ENCODE assay signal across 19 mouse cellular contexts in genomic region chr11:57684891-57685290, GRCm38 (mm10). TPM values are rescaled to one million over a fixed set of nuclear protein-coding genes. Genes with fewer than 3 reads are reported as not detected.
DNase-seq lines count a peak whose midpoint lies in the region; ATAC-seq and TF ChIP-seq lines count a peak whose summit lies in the region.
"Had no signal": no experiment of that assay in that cellular context is flagged by ENCODE, and none has a peak within 500 bp of the region (broad histone marks: within the 10 kb centered on the region; RNA-seq: fewer than 3 reads in every experiment).

No protein-coding gene starts in this region.

- WGBS in midbrain, embryonic 13.5 days, result 34% methylated on average over 5 of the region's 5 CpGs
- 34% methylated on average over 5 of the region's 5 CpGs for WGBS in midbrain, embryonic 11.5 days

- no peak overlapping the region for H3K4me2 ChIP-seq in midbrain, embryonic 13.5 days (replicated peaks)
- H3K4me2 ChIP-seq in midbrain, embryonic 11.5 days, result no peak overlapping the region
- H3K4me2 ChIP-seq: embryonic facial prominence, embryonic 12.5 days; liver, embryonic 11.5 days had no signal

- peaks cover 80% of the 10 kb centered on the region for H3K4me1 ChIP-seq in midbrain, embryonic 13.5 days (replicated peaks)
- H3K4me1 ChIP-seq in midbrain, embryonic 11.5 days (ENCODE audit: control insufficient read depth, insufficient read depth, low read length), result peaks cover 23% of the 10 kb centered on the region
- H3K4me1 ChIP-seq in MEL (ENCODE audit: control insufficient read depth in 1 of 2, insufficient read depth in 2 of 2, low read length in 2 of 2), result peaks cover 20 to 36% of the 10 kb centered on the region in 2 experiments

- no peak for TF ChIP-seq RAD21 in MEL (IDR thresholded peaks at IDR 0.05; ENCODE audit: low read depth, low read length)

- H3K4me3 ChIP-seq in midbrain, embryonic 13.5 days (replicated peaks), result no peak overlapping the region
- H3K4me3 ChIP-seq in midbrain, embryonic 11.5 days (ENCODE audit: low read depth, low read length), result no peak overlapping the region
- peak overlapping the region in 1 of 2 experiments; percentile 7; a peak in 1 of 4 replicates for H3K4me3 ChIP-seq in MEL (ENCODE audit: control insufficient read depth in 1 of 2, insufficient read depth in 1 of 2, low read depth in 2 of 2, low read length in 2 of 2)
- H3K4me3 ChIP-seq: embryonic facial prominence, embryonic 12.5 days; erythroblast, embryonic 14.5 days; forebrain, embryonic 13.5 days; heart, embryonic 10.5 days had no signal

- TF ChIP-seq EP300 in MEL (IDR thresholded peaks at IDR 0.05; ENCODE audit: low read depth in 1 of 2, low read length in 2 of 2), result peak in 1 of 2 experiments; percentile 25; a peak in 1 of 4 replicates

- DNase-seq in midbrain, embryonic 11.5 days (ENCODE audit: low spot score, missing footprints), result no peak
- DNase-seq in MEL (ENCODE audit: low read depth, low spot score), result peak; percentile 68
- DNase-seq in frontal cortex, postnatal 25 days (ENCODE audit: low spot score in 2 of 2), result no peak
- no peak for DNase-seq in right cerebral cortex, adult 18-20 months
- DNase-seq in retina, embryonic 14.5 days (ENCODE audit: low spot score), result no peak
- DNase-seq: adrenal gland, adult 2 months; cerebellum, adult 8-10 months; kidney, adult 2 months; kidney, postnatal 36 days; lung, adult 2 months; right cerebral cortex, postnatal 25 days; thymus, adult 2 months had no signal

- TF ChIP-seq CTCF in MEL (IDR thresholded peaks at IDR 0.05 in 2 of 3, conservative IDR thresholded peaks at IDR 0.05 in 1 of 3; ENCODE audit: control insufficient read depth in 1 of 3, insufficient read depth in 1 of 3, low read depth in 2 of 3, low read length in 3 of 3, poor library complexity in 1 of 3, severe bottlenecking in 1 of 3), result no peak

- H3K9me3 ChIP-seq in midbrain, embryonic 13.5 days, result no peaks in the 10 kb centered on the region
- no peaks in the 10 kb centered on the region for H3K9me3 ChIP-seq in midbrain, embryonic 11.5 days (ENCODE audit: control insufficient read depth, low read length)
- H3K9me3 ChIP-seq in MEL (replicated peaks; ENCODE audit: insufficient read depth, low read length), result no peaks in the 10 kb centered on the region
- H3K9me3 ChIP-seq: embryonic facial prominence, embryonic 12.5 days; forebrain, embryonic 13.5 days; heart, embryonic 10.5 days had no signal

- no peak overlapping the region for H3K9ac ChIP-seq in midbrain, embryonic 13.5 days (replicated peaks)
- no peak overlapping the region for H3K9ac ChIP-seq in midbrain, embryonic 11.5 days (ENCODE audit: low read length)
- peak overlapping the region; percentile 20 for H3K9ac ChIP-seq in MEL (ENCODE audit: control insufficient read depth, low read depth, low read length, poor library complexity, severe bottlenecking)
- H3K9ac ChIP-seq: embryonic facial prominence, embryonic 12.5 days had no signal

- H3K27ac ChIP-seq in midbrain, embryonic 13.5 days, result peak overlapping the region; percentile 26; the same call in 1 of the 2 replicates
- H3K27ac ChIP-seq in midbrain, embryonic 11.5 days (ENCODE audit: low read depth, low read length), result no peak overlapping the region
- H3K27ac ChIP-seq in MEL (ENCODE audit: control insufficient read depth, low read depth, low read length), result peak overlapping the region; percentile 55
- H3K27ac ChIP-seq: embryonic facial prominence, embryonic 12.5 days; forebrain, embryonic 13.5 days; heart, embryonic 10.5 days had no signal

- no peak for ATAC-seq in midbrain, embryonic 13.5 days
- ATAC-seq in midbrain, embryonic 11.5 days (ENCODE audit: low FRiP score), result no peak
- peak; percentile 19 for ATAC-seq in inflammation-experienced regulatory T-cells, adult 6 months
- ATAC-seq: forebrain, embryonic 13.5 days had no signal

- peak in 1 of 2 experiments; percentile 7; a peak in 1 of 4 replicates for TF ChIP-seq POLR2A in MEL (IDR thresholded peaks at IDR 0.05; ENCODE audit: control insufficient read depth in 1 of 2, insufficient read depth in 1 of 2, low read depth in 1 of 2, low read length in 2 of 2, poor library complexity in 1 of 2)

- peaks cover 7% of the 10 kb centered on the region; the same call in 1 of the 2 replicates for H3K79me2 ChIP-seq in MEL (ENCODE audit: control insufficient read depth, insufficient read depth, low read length, poor library complexity)

- no peaks in the 10 kb centered on the region for H3K36me3 ChIP-seq in midbrain, embryonic 13.5 days
- H3K36me3 ChIP-seq in midbrain, embryonic 11.5 days (ENCODE audit: control insufficient read depth, insufficient read depth, low read length), result no peaks in the 10 kb centered on the region
- peaks cover 0 to 27% of the 10 kb centered on the region in 2 experiments; a peak in 2 of 4 replicates for H3K36me3 ChIP-seq in MEL (ENCODE audit: control insufficient read depth in 1 of 2, insufficient read depth in 2 of 2, low read length in 2 of 2)
- H3K36me3 ChIP-seq: embryonic facial prominence, embryonic 12.5 days; heart, embryonic 10.5 days had no signal

- H3K27me3 ChIP-seq in midbrain, embryonic 13.5 days, result 0 out of 2 replicates have a peak, but pooled peaks cover 7% of the 10 kb centered on the region
- H3K27me3 ChIP-seq in midbrain, embryonic 11.5 days (ENCODE audit: control insufficient read depth, insufficient read depth, low read length), result no peaks in the 10 kb centered on the region
- H3K27me3 ChIP-seq in MEL (ENCODE audit: control insufficient read depth in 1 of 2, insufficient read depth in 2 of 2, low read length in 2 of 2), result no peaks in the 10 kb centered on the region
- H3K27me3 ChIP-seq: embryonic facial prominence, embryonic 12.5 days; forebrain, embryonic 13.5 days had no signal

TF ChIP-seq in MEL, 35 proteins besides CTCF, POLR2A, EP300 and RAD21:
- TF ChIP-seq NELFE (IDR thresholded peaks at IDR 0.05; ENCODE audit: low read depth, low read length) (0 out of 2 replicates have a peak, but pooled peaks have one; percentile 30), ZMIZ1 (IDR thresholded peaks at IDR 0.05; ENCODE audit: low read depth, low read length) (0 out of 2 replicates have a peak, but pooled peaks have one; percentile 31), GATA1 (IDR thresholded peaks at IDR 0.05; ENCODE audit: low read depth, low read length) (peak; percentile 23; the same call in 1 of the 2 replicates), MXI1 (IDR thresholded peaks at IDR 0.05; ENCODE audit: low read depth, low read length) (peak; percentile 35), MAZ (IDR thresholded peaks at IDR 0.05; ENCODE audit: low read depth, low read length) (peak; percentile 64; the same call in 1 of the 2 replicates), ETS1 (IDR thresholded peaks at IDR 0.05; ENCODE audit: low read depth, low read length) (no peak), RCOR1 (IDR thresholded peaks at IDR 0.05; ENCODE audit: low read depth, low read length) (0 out of 2 replicates have a peak, but pooled peaks have one; percentile 13), BHLHE40 (IDR thresholded peaks at IDR 0.05; ENCODE audit: borderline replicate concordance, low read depth, low read length) (no peak), ELF1 (IDR thresholded peaks at IDR 0.05; ENCODE audit: low read depth, low read length) (0 out of 2 replicates have a peak, but pooled peaks have one; percentile 10)

RNA-seq across cellular contexts. Expression of gene Galnt10, which starts 39.6 kb away (rescaled TPM):
- polyA plus RNA-seq in midbrain, embryonic 13.5 days (2015; fragmentation: Nextera tagmentation; extraction: Ambion mirVana), result 13.0 and 15.6 TPM in 2 replicates
- 12.1 and 13.9 TPM in 2 replicates for polyA plus RNA-seq in midbrain, embryonic 11.5 days (2014; fragmentation: Nextera tagmentation; extraction: Ambion mirVana)
- 23.5 and 27.4 TPM in 2 replicates for total RNA-seq in MEL (2012; rRNA removed)
- 10 to 100 TPM in 1 of 2 experiments, not detected in 1; 26.7 TPM for polyA plus RNA-seq in MEL (2012; ENCODE audit: insufficient read depth in 1 of 2, insufficient read length in 2 of 2, low read depth in 1 of 2, low replicate concordance in 2 of 2, missing spikeins in 1 of 2)
- 1 to 10 TPM; 2.8 to 5.2 (median 4.6) TPM for polyA plus RNA-seq in inflammation-experienced regulatory T-cells, adult 6 months (2017; shearing (Covaris generic))
